Mouse (Mus musculus): Measurements from ENCODE around the gene Med12l.

The Med12l gene

GRCm38 (mm10) chr3:59316077-59316476, 310.5 kb downstream of the Med12l start:
- no peak for DNase-seq (ENCODE audit: low read depth, low spot score)

GRCm38 (mm10) chr3:59321278-59321876, 315.8 kb downstream of the Med12l start:
- peak; percentile 40 for DNase-seq (ENCODE audit: low read depth, low spot score)

- DNase-seq (ENCODE audit: low read depth, low spot score): no peak
Observed at GRCm38 (mm10) chr3:59328526-59328925, 322.9 kb downstream of the Med12l start.

GRCm38 (mm10) chr3:59341647-59342427, 336.2 kb downstream of the Med12l start:
- no peak for DNase-seq (ENCODE audit: low read depth, low spot score)

- no peak for DNase-seq (ENCODE audit: low read depth, low spot score)
Observed at GRCm38 (mm10) chr3:59343026-59343425, 337.4 kb downstream of the Med12l start.

- no peak for DNase-seq (ENCODE audit: low read depth, low spot score)
Observed at GRCm38 (mm10) chr3:59344065-59344905, 338.7 kb downstream of the Med12l start, which contains the start of gene Igsf10. Igsf10 (minus strand) TSS chr3:59344394.

GRCm38 (mm10) chr3:59351768-59352167, 346.1 kb downstream of the Med12l start:
- DNase-seq (ENCODE audit: low read depth, low spot score): no peak

- no peak for DNase-seq (ENCODE audit: low read depth, low spot score)
Observed at GRCm38 (mm10) chr3:59354156-59354555, 348.5 kb downstream of the Med12l start.

- DNase-seq (ENCODE audit: low read depth, low spot score): no peak
Observed at GRCm38 (mm10) chr3:59360102-59360501, 354.5 kb downstream of the Med12l start.

GRCm38 (mm10) chr3:59361895-59362294, 356.3 kb downstream of the Med12l start:
- no peak for DNase-seq (ENCODE audit: low read depth, low spot score)

Measured in telencephalon, adult 2 months (tissue).